Mouse (Mus musculus) hindbrain, embryonic 16.5 days (tissue): ENCODE measurements around the gene Olfr106-ps. TPM values are rescaled to one million over a fixed set of nuclear protein-coding genes. Genes with fewer than 3 reads are reported as not detected.

Source experiments
- ATAC-seq: fragments of 200-750 bp; cut with Nextera tagmentation; 2 replicates; pipeline ENCODE4 v1.8.0; 2017; ENCODE audit warnings: moderate TSS enrichment, moderate library complexity
- H3K27ac ChIP-seq: fragments of 300-500 bp; sonication (generic); 2 replicates; pipeline ENCODE4 v1.5.1; 2014; ENCODE audit warnings: low read depth, mild to moderate bottlenecking, control low read depth, low read length, moderate library complexity
- H3K27me3 ChIP-seq: fragments of 300-500 bp; sonication (generic); replicated peaks from 2 replicates; pipeline ENCODE4 v1.6.1; 2014; ENCODE audit warnings: low read length; ENCODE audit not compliant: control insufficient read depth, insufficient read depth
- H3K36me3 ChIP-seq: fragments of 300-500 bp; sonication (generic); 2 replicates; pipeline ENCODE4 v1.6.1; 2014; ENCODE audit warnings: mild to moderate bottlenecking, low read length, moderate library complexity, mixed read lengths; ENCODE audit not compliant: control insufficient read depth, insufficient read depth
- H3K4me1 ChIP-seq: fragments of 300-500 bp; sonication (generic); 2 replicates; pipeline ENCODE4 v1.6.1; 2014; ENCODE audit warnings: low read depth, low read length; ENCODE audit not compliant: control insufficient read depth, insufficient read depth
- H3K4me2 ChIP-seq: fragments of 300-500 bp; sonication (generic); 2 replicates; pipeline ENCODE4 v1.6.1; 2014; ENCODE audit warnings: mild to moderate bottlenecking, low read length, control low read depth, moderate library complexity
- H3K4me3 ChIP-seq: fragments of 300-500 bp; sonication (generic); 2 replicates; pipeline ENCODE4 v1.5.1; 2014; ENCODE audit warnings: mild to moderate bottlenecking, low read length, control low read depth, moderate library complexity
- H3K9ac ChIP-seq: fragments of 300-500 bp; sonication (generic); 2 replicates; pipeline ENCODE4 v1.6.1; 2014; ENCODE audit warnings: low read depth, mild to moderate bottlenecking, control low read depth, low read length, moderate library complexity
- H3K9me3 ChIP-seq: fragments of 300-500 bp; sonication (generic); 2 replicates; pipeline ENCODE4 v1.6.1; 2014; ENCODE audit warnings: mild to moderate bottlenecking, low read length, moderate library complexity; ENCODE audit not compliant: control insufficient read depth
- WGBS: fragments of 180-500 bp; shearing (Covaris S2); extraction: QIAGEN DNeasy Blood & Tissue Kit; methylation state at CpG from one replicate; pipeline ENCODE4 v1.1.7; 2014; 5-methylcytosine and 5-hydroxymethylcytosine counted together
- polyA plus RNA-seq: library from polyadenylated mRNA; unstranded; fragments of >200 nt; fragmentation: Nextera tagmentation; extraction: Ambion mirVana; gene quantifications from 2 replicates; pipeline ENCODE4 v1.2.1, GENCODE M21; 2015

Olfr106-ps gene
- polyA plus RNA-seq, result not detected in 2 replicates

DNA sequence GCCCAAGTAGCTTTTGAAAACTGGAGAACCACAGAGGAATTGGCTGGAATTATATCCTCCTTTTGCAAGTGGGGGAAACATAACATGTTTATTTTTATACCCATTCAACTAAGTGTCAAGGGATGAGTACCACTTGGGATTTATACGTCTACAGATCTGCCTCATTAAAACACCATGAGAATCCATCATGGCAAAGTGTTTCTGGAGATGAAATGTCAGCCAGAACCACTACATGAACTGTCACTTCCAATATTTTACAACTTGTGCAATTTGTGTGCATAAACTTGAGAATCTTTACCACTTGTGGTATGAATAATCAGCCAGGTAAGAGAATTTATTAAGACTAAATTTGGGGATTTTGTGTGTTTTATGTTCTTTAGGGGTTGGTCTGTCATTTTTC is at the start of gene Olfr106-ps:
Gene Olfr106-ps (plus strand): TSS at position 301 of the 400 bp plus-strand sequence.
- no peak within 1 kb of the TSS for H3K27ac ChIP-seq
- H3K9me3 ChIP-seq, result no peaks in the 10 kb centered on the region
- no peak within 1 kb of the TSS for H3K4me3 ChIP-seq
- no peaks in the 10 kb centered on the region for H3K36me3 ChIP-seq
- no peak for ATAC-seq
- H3K4me2 ChIP-seq, result no peak within 1 kb of the TSS
- H3K27me3 ChIP-seq, result no peaks in the 10 kb centered on the region
- no peaks in the 10 kb centered on the region for H3K4me1 ChIP-seq
- WGBS, result 77% methylated on average over 1 of the region's 1 CpGs
- H3K9ac ChIP-seq, result no peak within 1 kb of the TSS

DNA sequence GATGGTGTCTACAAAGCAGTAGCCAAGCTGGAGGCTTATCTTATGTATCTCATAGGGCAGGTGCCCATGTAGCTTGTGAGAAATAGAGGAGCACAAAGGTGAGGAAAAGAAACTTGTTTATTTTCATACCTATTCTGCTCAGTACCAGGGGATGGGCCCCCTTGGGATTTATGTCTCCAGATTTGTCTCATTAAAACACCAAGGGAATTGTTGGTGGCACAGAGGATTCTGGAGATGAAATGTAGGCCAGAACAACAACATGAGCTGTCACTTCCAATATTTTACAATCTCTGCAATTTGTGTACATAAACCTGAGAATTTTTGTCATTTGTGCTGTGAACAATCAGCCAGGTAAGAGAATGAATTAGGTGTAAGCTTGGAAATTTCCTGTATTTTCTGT is 30.9 kb upstream of the Olfr106-ps start, which contains the start of gene Olfr104-ps:
Gene Olfr104-ps (plus strand): TSS at position 301 of the 400 bp plus-strand sequence.
- ATAC-seq, result no peak
- Histone ChIP-seq H3K4me2 (no peak within 1 kb of the TSS), H3K9me3 (no peaks in the 10 kb centered on the region), H3K27ac (no peak within 1 kb of the TSS), H3K4me1 (no peaks in the 10 kb centered on the region), H3K27me3 (no peaks in the 10 kb centered on the region), H3K9ac (no peak within 1 kb of the TSS), H3K4me3 (no peak within 1 kb of the TSS), H3K36me3 (no peaks in the 10 kb centered on the region)

DNA sequence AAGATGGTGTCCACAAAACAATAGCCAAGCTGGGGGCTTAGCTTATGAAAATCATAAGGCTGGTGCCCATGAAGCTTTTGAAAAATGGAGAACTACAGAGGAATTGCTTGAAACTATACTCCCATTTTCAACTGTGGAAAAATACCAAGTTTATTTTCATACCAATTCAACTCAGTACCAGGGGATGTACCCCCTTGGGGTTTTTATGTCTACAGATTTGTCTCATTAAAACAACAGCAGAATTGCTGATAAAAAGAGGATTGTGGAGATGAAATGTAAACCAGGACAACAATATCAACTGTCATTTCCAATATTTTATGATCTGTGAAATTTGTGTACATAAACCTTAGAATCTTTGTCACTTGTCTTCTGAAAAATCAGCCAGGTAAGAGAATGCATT is 11.5 kb upstream of the Olfr106-ps start, which contains the start of gene Olfr105-ps:
Gene Olfr105-ps (plus strand): TSS at position 301 of the 400 bp plus-strand sequence.
- Histone ChIP-seq H3K36me3 (no peaks in the 10 kb centered on the region), H3K4me2 (no peak within 1 kb of the TSS), H3K27me3 (no peaks in the 10 kb centered on the region), H3K4me3 (no peak within 1 kb of the TSS), H3K9me3 (no peaks in the 10 kb centered on the region), H3K4me1 (no peaks in the 10 kb centered on the region), H3K9ac (no peak within 1 kb of the TSS), H3K27ac (no peak within 1 kb of the TSS)
- no peak for ATAC-seq

DNA sequence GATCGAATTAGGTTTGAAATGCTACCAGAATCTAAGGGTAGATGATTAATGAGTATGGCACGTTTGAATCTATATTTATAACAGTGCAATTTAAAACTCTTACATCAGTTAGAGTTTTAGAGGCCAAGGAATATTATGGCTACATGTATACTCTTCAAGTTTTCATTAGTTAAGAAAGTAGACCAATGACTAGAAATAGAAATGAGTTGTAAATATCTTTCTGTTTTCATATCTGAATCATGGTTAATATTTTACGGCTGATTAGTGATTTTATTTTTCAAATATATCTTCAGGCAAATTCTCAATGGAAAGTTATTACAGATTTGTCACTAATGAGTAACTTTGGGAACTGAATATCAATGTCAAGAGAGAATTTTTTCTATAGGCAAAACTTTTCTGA is 8.7 kb downstream of the Olfr106-ps start, which contains the start of gene Olfr107:
Gene Olfr107 (plus strand): TSS at position 301 of the 400 bp plus-strand sequence.
- Histone ChIP-seq H3K27ac (no peak within 1 kb of the TSS), H3K9me3 (no peaks in the 10 kb centered on the region), H3K4me1 (no peaks in the 10 kb centered on the region), H3K4me2 (no peak within 1 kb of the TSS), H3K9ac (no peak within 1 kb of the TSS), H3K36me3 (no peaks in the 10 kb centered on the region), H3K4me3 (no peak within 1 kb of the TSS), H3K27me3 (no peaks in the 10 kb centered on the region)
- WGBS, result 83% methylated on average over 3 of the region's 3 CpGs
- no peak for ATAC-seq

DNA sequence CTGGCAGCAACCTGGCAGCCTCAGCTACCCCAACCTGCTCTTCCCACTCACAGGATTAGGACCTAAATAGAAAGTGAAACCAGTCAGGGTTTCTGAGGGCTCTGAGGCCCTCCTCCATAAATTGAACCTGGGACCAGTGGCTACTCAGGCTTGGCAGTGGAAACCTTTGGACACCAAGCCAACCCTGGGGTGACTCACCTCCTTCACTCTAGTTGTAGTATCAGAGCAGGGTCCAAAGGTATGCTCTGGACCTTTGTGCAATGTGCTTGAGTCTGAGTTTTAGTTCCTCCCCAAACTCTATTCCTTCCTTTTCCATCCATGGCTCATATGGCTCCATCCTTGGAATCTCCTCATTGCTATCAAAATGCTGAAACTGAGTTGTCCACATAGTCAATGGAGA is 23.2 kb downstream of the Olfr106-ps start:
- H3K36me3 ChIP-seq, result no peaks in the 10 kb centered on the region
- no peak overlapping the region for H3K27ac ChIP-seq
- no peak overlapping the region for H3K9ac ChIP-seq
- no peaks in the 10 kb centered on the region for H3K4me1 ChIP-seq
- H3K4me3 ChIP-seq, result no peak overlapping the region
- H3K9me3 ChIP-seq, result 0 out of 2 replicates have a peak, but pooled peaks cover 3% of the 10 kb centered on the region
- ATAC-seq, result no peak
- no peak overlapping the region for H3K4me2 ChIP-seq
- no peaks in the 10 kb centered on the region for H3K27me3 ChIP-seq

DNA sequence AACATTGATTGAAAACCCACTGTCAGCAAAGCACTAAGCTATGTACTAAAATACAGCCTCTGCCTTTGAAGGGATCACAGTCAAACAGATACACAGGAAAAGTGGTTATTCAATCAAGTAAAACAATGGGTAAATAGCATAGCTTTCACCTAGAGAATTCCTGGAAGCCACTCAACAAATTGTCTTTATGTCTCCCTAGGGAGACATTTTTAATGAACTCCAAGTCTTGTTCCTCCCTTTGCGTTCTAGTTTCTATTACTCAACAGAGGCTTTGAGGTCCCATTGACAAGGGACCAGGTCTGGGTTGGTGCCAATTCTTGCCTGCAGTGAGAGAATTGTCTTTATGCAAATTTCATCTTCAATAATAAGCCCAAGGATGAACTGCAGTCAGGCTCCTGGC is 55.0 kb downstream of the Olfr106-ps start, which contains the start of gene Olfr108:
Gene Olfr108 (plus strand): TSS at position 301 of the 400 bp plus-strand sequence.
- H3K9me3 ChIP-seq, result no peaks in the 10 kb centered on the region
- no peak within 1 kb of the TSS for H3K4me2 ChIP-seq
- no peak within 1 kb of the TSS for H3K4me3 ChIP-seq
- no peaks in the 10 kb centered on the region for H3K36me3 ChIP-seq
- no peak for ATAC-seq
- H3K27me3 ChIP-seq, result no peaks in the 10 kb centered on the region
- H3K4me1 ChIP-seq, result no peaks in the 10 kb centered on the region
- WGBS, result 80% methylated on average over 1 of the region's 1 CpGs
- H3K27ac ChIP-seq, result no peak within 1 kb of the TSS
- no peak within 1 kb of the TSS for H3K9ac ChIP-seq

Other genes with a start within 250 kb of the Olfr106-ps start
- gene Olfr93, start 228.9 kb upstream of the Olfr106-ps start, polyA plus RNA-seq, result not detected in 2 replicates
- gene Ubd, start 196.5 kb upstream of the Olfr106-ps start, polyA plus RNA-seq, result not detected in 2 replicates
- gene Olfr94, start 189.4 kb upstream of the Olfr106-ps start, polyA plus RNA-seq, result 0.20 TPM in 1 of 2 replicates, not detected in the other
- not detected in 2 replicates for gene Olfr95, start 177.3 kb upstream of the Olfr106-ps start, polyA plus RNA-seq
- not detected in 2 replicates for gene Olfr96, start 170.2 kb upstream of the Olfr106-ps start, polyA plus RNA-seq
- gene Olfr97, start 153.1 kb upstream of the Olfr106-ps start, polyA plus RNA-seq, result not detected in 2 replicates
- not detected in 2 replicates for gene Olfr98, start 126.6 kb upstream of the Olfr106-ps start, polyA plus RNA-seq
- gene H2-M3, start 120.2 kb upstream of the Olfr106-ps start, polyA plus RNA-seq, result 1.5 and 1.6 TPM in 2 replicates
- not detected in 2 replicates for gene Olfr99, start 106.9 kb upstream of the Olfr106-ps start, polyA plus RNA-seq
- not detected in 2 replicates for gene Olfr101, start 86.1 kb upstream of the Olfr106-ps start, polyA plus RNA-seq
- not detected in 2 replicates for gene Olfr102, start 73.3 kb upstream of the Olfr106-ps start, polyA plus RNA-seq
- gene Olfr103, start 50.7 kb upstream of the Olfr106-ps start, polyA plus RNA-seq, result not detected in 2 replicates
- not detected in 2 replicates for gene Olfr104-ps, start 30.8 kb upstream of the Olfr106-ps start, polyA plus RNA-seq
- not detected in 2 replicates for gene Olfr105-ps, start 11.4 kb upstream of the Olfr106-ps start, polyA plus RNA-seq
- gene Olfr107, start 8.8 kb downstream of the Olfr106-ps start, polyA plus RNA-seq, result not detected in 2 replicates
- not detected in 2 replicates for gene Olfr108, start 55.1 kb downstream of the Olfr106-ps start, polyA plus RNA-seq
- gene Olfr109, start 68.5 kb downstream of the Olfr106-ps start, polyA plus RNA-seq, result not detected in 2 replicates
- not detected in 2 replicates for gene H2-M2, start 93.2 kb downstream of the Olfr106-ps start, polyA plus RNA-seq
- not detected in 2 replicates for gene Olfr110, start 102.1 kb downstream of the Olfr106-ps start, polyA plus RNA-seq
- gene Olfr111, start 117.6 kb downstream of the Olfr106-ps start, polyA plus RNA-seq, result not detected in 2 replicates
- gene Olfr112, start 179.1 kb downstream of the Olfr106-ps start, polyA plus RNA-seq, result not detected in 2 replicates
- gene Olfr113, start 187.3 kb downstream of the Olfr106-ps start, polyA plus RNA-seq, result not detected in 2 replicates
- not detected in 2 replicates for gene Olfr114, start 202.3 kb downstream of the Olfr106-ps start, polyA plus RNA-seq
- gene Olfr115, start 236.7 kb downstream of the Olfr106-ps start, polyA plus RNA-seq, result not detected in 2 replicates
- not detected in 2 replicates for gene Olfr116, start 236.8 kb downstream of the Olfr106-ps start, polyA plus RNA-seq